Mouse (Mus musculus) heart, embryonic 12.5 days (tissue): ENCODE results near the gene Gpx4. TPM values are rescaled to one million over a fixed set of nuclear protein-coding genes. Genes with fewer than 3 reads are reported as not detected.

Experiments
- ATAC-seq: fragments of 200-750 bp; cut with Nextera tagmentation; 2 replicates; pipeline ENCODE4 v1.8.0; 2017; ENCODE audit warnings: moderate TSS enrichment, moderate library complexity; ENCODE audit not compliant: insufficient number of reproducible peaks, low FRiP score
- H3K27ac ChIP-seq: fragments of 300-500 bp; sonication (generic); 2 replicates; pipeline ENCODE4 v1.5.1; 2016; ENCODE audit warnings: mild to moderate bottlenecking, moderate library complexity; ENCODE audit not compliant: poor library complexity, severe bottlenecking
- H3K27me3 ChIP-seq: fragments of 300-500 bp; sonication (generic); replicated peaks from 2 replicates; pipeline ENCODE4 v1.6.1; 2016; ENCODE audit warnings: mild to moderate bottlenecking, moderate library complexity
- H3K36me3 ChIP-seq: fragments of 300-500 bp; sonication (generic); 2 replicates; pipeline ENCODE4 v1.6.1; 2016; ENCODE audit warnings: mild to moderate bottlenecking, moderate library complexity
- H3K4me1 ChIP-seq: fragments of 300-500 bp; sonication (generic); replicated peaks from 2 replicates; pipeline ENCODE4 v1.6.1; 2016; ENCODE audit warnings: mild to moderate bottlenecking
- H3K4me2 ChIP-seq: fragments of 300-500 bp; sonication (generic); 2 replicates; pipeline ENCODE4 v1.6.1; 2016; ENCODE audit warnings: mild to moderate bottlenecking, moderate library complexity
- H3K4me3 ChIP-seq: fragments of 300-500 bp; sonication (generic); 2 replicates; pipeline ENCODE4 v1.5.1; 2016; ENCODE audit warnings: mild to moderate bottlenecking
- H3K9ac ChIP-seq: fragments of 300-500 bp; sonication (generic); 2 replicates; pipeline ENCODE4 v1.6.1; 2016; ENCODE audit warnings: mild to moderate bottlenecking, moderate library complexity
- H3K9me3 ChIP-seq: fragments of 300-500 bp; sonication (generic); replicated peaks from 2 replicates; pipeline ENCODE4 v1.6.1; 2016; ENCODE audit warnings: mild to moderate bottlenecking, moderate library complexity
- whole genome bisulfite sequencing: fragments of 180-500 bp; shearing (Covaris S2); methylation state at CpG from one replicate; pipeline ENCODE4 v1.1.7; 2016; 5-methylcytosine and 5-hydroxymethylcytosine counted together
- polyA plus RNA-seq: library from polyadenylated mRNA; unstranded; fragments of >200 nt; fragmentation: Nextera tagmentation; extraction: Ambion mirVana; gene quantifications from 2 replicates; pipeline ENCODE4 v1.2.1, GENCODE M21; 2016

Gpx4 gene
- polyA plus RNA-seq, 1 experiment from 2014 or later = 717 TPM

GRCm38 (mm10) chr10:80105460-80105859, 58.5 kb downstream of the Gpx4 start, which contains the start of gene Sbno2:
TSS of gene Sbno2 (minus strand) at chr10:80105571.
- no peak for ATAC-seq
- WGBS = 76% methylated on average over 5 of the region's 5 CpGs
- Histone ChIP-seq H3K4me3 (no peak within 1 kb of the TSS), H3K36me3 (no peaks in the 10 kb centered on the region), H3K27me3 (no peaks in the 10 kb centered on the region), H3K9me3 (no peaks in the 10 kb centered on the region), H3K4me2 (no peak within 1 kb of the TSS), H3K4me1 (peaks cover 23% of the 10 kb centered on the region), H3K27ac (no peak within 1 kb of the TSS), H3K9ac (0 out of 2 replicates have a peak within 1 kb of the TSS, but pooled peaks have one; percentile 14)

GRCm38 (mm10) chr10:80105926-80106325, 59.0 kb downstream of the Gpx4 start:
- 70% methylated on average over 5 of the region's 5 CpGs for WGBS
- H3K36me3 ChIP-seq = no peaks in the 10 kb centered on the region
- H3K4me2 ChIP-seq = no peak overlapping the region
- H3K4me1 ChIP-seq = peaks cover 18% of the 10 kb centered on the region
- H3K9ac ChIP-seq = no peak overlapping the region
- ATAC-seq = no peak
- no peaks in the 10 kb centered on the region for H3K9me3 ChIP-seq
- no peaks in the 10 kb centered on the region for H3K27me3 ChIP-seq
- H3K4me3 ChIP-seq = no peak overlapping the region
- no peak overlapping the region for H3K27ac ChIP-seq

Other genes with a start within 250 kb of the Gpx4 start
- 0.40 and 0.60 TPM in 2 replicates for gene Misp, start 226.2 kb upstream of the Gpx4 start, polyA plus RNA-seq
- 139 and 142 TPM in 2 replicates for gene Ptbp1, start 192.7 kb upstream of the Gpx4 start, polyA plus RNA-seq
- 1.8 and 2.0 TPM in 2 replicates for gene Prtn3, start 172.7 kb upstream of the Gpx4 start, polyA plus RNA-seq
- gene Plppr3, start 172.5 kb upstream of the Gpx4 start, polyA plus RNA-seq = 14.2 and 15.5 TPM in 2 replicates
- 0.47 TPM in 1 of 2 replicates, not detected in the other for gene Elane, start 160.9 kb upstream of the Gpx4 start, polyA plus RNA-seq
- not detected in 2 replicates for gene Cfd, start 156.3 kb upstream of the Gpx4 start, polyA plus RNA-seq
- gene Med16, start 138.2 kb upstream of the Gpx4 start, polyA plus RNA-seq = 48.3 and 50.1 TPM in 2 replicates
- 16.8 and 19.3 TPM in 2 replicates for gene Gm26602, start 136.3 kb upstream of the Gpx4 start, polyA plus RNA-seq
- 0.45 and 0.55 TPM in 2 replicates for gene Kiss1r, start 130.2 kb upstream of the Gpx4 start, polyA plus RNA-seq
- gene R3hdm4, start 126.0 kb upstream of the Gpx4 start, polyA plus RNA-seq = 92.8 and 97.3 TPM in 2 replicates
- 6.3 and 8.3 TPM in 2 replicates for gene Arid3a, start 120.1 kb upstream of the Gpx4 start, polyA plus RNA-seq
- gene Wdr18, start 87.0 kb upstream of the Gpx4 start, polyA plus RNA-seq = 78.8 and 89.6 TPM in 2 replicates
- gene Grin3b, start 76.5 kb upstream of the Gpx4 start, polyA plus RNA-seq = 0.12 and 0.29 TPM in 2 replicates
- 20.8 and 20.9 TPM in 2 replicates for gene Tmem259, start 62.8 kb upstream of the Gpx4 start, polyA plus RNA-seq
- 302 and 307 TPM in 2 replicates for gene Cnn2, start 58.6 kb upstream of the Gpx4 start, polyA plus RNA-seq
- gene Abca7, start 50.7 kb upstream of the Gpx4 start, polyA plus RNA-seq = 4.5 and 5.1 TPM in 2 replicates
- 7.5 and 8.5 TPM in 2 replicates for gene Arhgap45, start 30.5 kb upstream of the Gpx4 start, polyA plus RNA-seq
- gene Polr2e, start 7.4 kb upstream of the Gpx4 start, polyA plus RNA-seq = 132 and 135 TPM in 2 replicates
- gene Sbno2, start 58.4 kb downstream of the Gpx4 start, polyA plus RNA-seq = 13.0 and 14.6 TPM in 2 replicates
- 10.8 and 13.8 TPM in 2 replicates for gene Stk11, start 68.6 kb downstream of the Gpx4 start, polyA plus RNA-seq
- 827 and 861 TPM in 2 replicates for gene Atp5d, start 91.5 kb downstream of the Gpx4 start, polyA plus RNA-seq
- gene Cbarp, start 93.7 kb downstream of the Gpx4 start, polyA plus RNA-seq = 1.7 and 3.6 TPM in 2 replicates
- gene Midn, start 101.1 kb downstream of the Gpx4 start, polyA plus RNA-seq = 25.9 and 28.9 TPM in 2 replicates
- gene Cirbp, start 118.8 kb downstream of the Gpx4 start, polyA plus RNA-seq = 110 and 118 TPM in 2 replicates
- gene 1600002K03Rik, start 125.8 kb downstream of the Gpx4 start, polyA plus RNA-seq = 10.4 and 11.7 TPM in 2 replicates
- gene Efna2, start 132.3 kb downstream of the Gpx4 start, polyA plus RNA-seq = 16.6 and 17.2 TPM in 2 replicates
- gene Mum1, start 179.3 kb downstream of the Gpx4 start, polyA plus RNA-seq = 43.0 and 45.9 TPM in 2 replicates
- gene Ndufs7, start 202.0 kb downstream of the Gpx4 start, polyA plus RNA-seq = 438 and 454 TPM in 2 replicates
- gene Gamt, start 213.8 kb downstream of the Gpx4 start, polyA plus RNA-seq = 55.5 and 58.9 TPM in 2 replicates
- 37.4 and 41.9 TPM in 2 replicates for gene Dazap1, start 214.3 kb downstream of the Gpx4 start, polyA plus RNA-seq
- 577 and 591 TPM in 2 replicates for gene Rps15, start 245.3 kb downstream of the Gpx4 start, polyA plus RNA-seq
- gene Apc2, start 248.8 kb downstream of the Gpx4 start, polyA plus RNA-seq = 0.89 and 1.4 TPM in 2 replicates